10 mouse cellular contexts compared by ENCODE assay signal in the genomic region with DNA sequence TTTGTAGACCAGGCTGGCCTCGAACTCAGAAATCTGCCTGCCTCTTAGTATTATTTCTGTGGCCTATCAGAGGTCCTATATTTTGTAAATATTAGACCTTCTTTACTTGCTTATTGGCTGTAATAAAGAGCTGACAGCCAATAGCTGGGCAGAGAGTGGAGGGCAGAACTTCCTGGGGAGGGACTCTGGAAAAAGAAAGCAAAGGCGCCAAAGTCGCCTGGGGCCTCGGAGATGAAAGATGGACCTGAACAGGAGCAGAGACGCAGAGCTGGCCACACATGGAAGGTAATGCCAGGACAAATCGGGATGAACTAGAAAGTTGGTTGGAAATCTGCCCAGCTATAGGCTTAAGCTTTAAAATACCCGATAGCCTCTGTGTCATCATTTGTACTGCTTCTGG. TPM values are rescaled to one million over a fixed set of nuclear protein-coding genes. Genes with fewer than 3 reads are reported as not detected.
DNase-seq lines count a peak whose midpoint lies in the region; ATAC-seq lines count a peak whose summit lies in the region.
"Had no signal": no experiment of that assay in that cellular context is flagged by ENCODE, and none has a peak within 500 bp of the region (broad histone marks: within the 10 kb centered on the region; RNA-seq: fewer than 3 reads in every experiment).

No protein-coding gene starts in this region.

- peak overlapping the region; percentile 14; the same call in 1 of the 2 replicates for H3K4me3 ChIP-seq in heart, embryonic 13.5 days
- H3K4me3 ChIP-seq in heart, embryonic 10.5 days: no peak overlapping the region
- H3K4me3 ChIP-seq in heart, embryonic 16.5 days (ENCODE audit: low read length): peak overlapping the region; percentile 33

- no peaks in the 10 kb centered on the region for H3K36me3 ChIP-seq in heart, embryonic 13.5 days
- H3K36me3 ChIP-seq in heart, embryonic 10.5 days: no peaks in the 10 kb centered on the region
- no peaks in the 10 kb centered on the region for H3K36me3 ChIP-seq in heart, embryonic 16.5 days (ENCODE audit: control insufficient read depth, insufficient read depth)

- 0 out of 2 replicates have a peak overlapping the region, but pooled peaks have one; percentile 7 for H3K4me2 ChIP-seq in heart, embryonic 13.5 days
- H3K4me2 ChIP-seq in heart, embryonic 16.5 days (ENCODE audit: low read depth, low read length): 0 out of 2 replicates have a peak overlapping the region, but pooled peaks have one; percentile 6

- H3K9me3 ChIP-seq in heart, embryonic 13.5 days: no peaks in the 10 kb centered on the region
- H3K9me3 ChIP-seq in heart, embryonic 10.5 days: no peaks in the 10 kb centered on the region
- no peaks in the 10 kb centered on the region for H3K9me3 ChIP-seq in heart, embryonic 16.5 days (replicated peaks; ENCODE audit: control insufficient read depth, low read length)

- no peak for DNase-seq in heart, embryonic 10.5 days (ENCODE audit: low spot score)
- DNase-seq in lung, postnatal 14 days: peak; percentile 6
- DNase-seq in thymus, postnatal 0 days (ENCODE audit: low spot score): peak; percentile 55
- DNase-seq in frontal cortex, adult 2 months (ENCODE audit: extremely low spot score in 1 of 2, low spot score in 1 of 2): no peak
- DNase-seq in cerebellum, postnatal 36 days: no peak
- DNase-seq in right cerebral cortex, postnatal 10 days (ENCODE audit: low spot score in 2 of 2): no peak

- no peak overlapping the region for H3K27ac ChIP-seq in heart, embryonic 13.5 days (replicated peaks)
- H3K27ac ChIP-seq in heart, embryonic 10.5 days: no peak overlapping the region
- H3K27ac ChIP-seq in heart, embryonic 16.5 days (ENCODE audit: low read length): no peak overlapping the region

- H3K4me1 ChIP-seq in heart, embryonic 13.5 days: no peaks in the 10 kb centered on the region
- no peaks in the 10 kb centered on the region for H3K4me1 ChIP-seq in heart, embryonic 10.5 days
- no peaks in the 10 kb centered on the region for H3K4me1 ChIP-seq in heart, embryonic 16.5 days (ENCODE audit: control insufficient read depth, insufficient read depth, low read length)

- WGBS in heart, embryonic 13.5 days: 68% methylated on average over 7 of the region's 7 CpGs
- WGBS in heart, embryonic 10.5 days: 73% methylated on average over 7 of the region's 7 CpGs
- 64% methylated on average over 7 of the region's 7 CpGs for WGBS in heart, embryonic 16.5 days

- no peaks in the 10 kb centered on the region for H3K27me3 ChIP-seq in heart, embryonic 13.5 days (replicated peaks)
- H3K27me3 ChIP-seq in heart, embryonic 10.5 days (ENCODE audit: insufficient read depth, poor library complexity, severe bottlenecking): no peaks in the 10 kb centered on the region
- no peaks in the 10 kb centered on the region for H3K27me3 ChIP-seq in heart, embryonic 16.5 days (ENCODE audit: control insufficient read depth, insufficient read depth, low read length)

- no peak for ATAC-seq in heart, embryonic 13.5 days (ENCODE audit: extremely low read depth, insufficient number of reproducible peaks, low FRiP score, low TSS enrichment)
- no peak for ATAC-seq in heart, embryonic 16.5 days (replicated peaks; ENCODE audit: extremely low read depth, insufficient read depth, low FRiP score)
- ATAC-seq: forebrain, embryonic 14.5 days; Patski had no signal

- H3K9ac ChIP-seq in heart, embryonic 13.5 days: no peak overlapping the region
- H3K9ac ChIP-seq in heart, embryonic 16.5 days (ENCODE audit: low read length): no peak overlapping the region

RNA-seq across cellular contexts. Expression of a gene that starts 32.2 kb away (rescaled TPM):
- 0.98 TPM in 2 replicates for polyA plus RNA-seq in heart, embryonic 13.5 days (2015; fragmentation: Nextera tagmentation; extraction: Ambion mirVana)
- 0.49 and 0.99 TPM in 2 replicates for polyA plus RNA-seq in heart, embryonic 10.5 days (2016; fragmentation: Nextera tagmentation; extraction: Ambion mirVana)
- polyA plus RNA-seq in heart, embryonic 16.5 days (2015; fragmentation: Nextera tagmentation; extraction: Ambion mirVana): 1.0 and 2.2 TPM in 2 replicates
- polyA plus RNA-seq in thymus, postnatal 0 days (2015; fragmentation: Nextera tagmentation; extraction: Ambion mirVana): 6.1 and 7.3 TPM in 2 replicates
- 0.57 and 0.60 TPM in 2 replicates for polyA plus RNA-seq in frontal cortex, adult 2 months (2012; rRNA removed)
- polyA plus RNA-seq: Patski had no signal

RNA-seq across cellular contexts. Expression of a gene that starts 48.4 kb away (rescaled TPM):
- not detected in 2 replicates for polyA plus RNA-seq in heart, embryonic 13.5 days (2015; fragmentation: Nextera tagmentation; extraction: Ambion mirVana)
- not detected in 2 replicates for polyA plus RNA-seq in heart, embryonic 10.5 days (2016; fragmentation: Nextera tagmentation; extraction: Ambion mirVana)
- 0.05 and 0.20 TPM in 2 replicates for polyA plus RNA-seq in heart, embryonic 16.5 days (2015; fragmentation: Nextera tagmentation; extraction: Ambion mirVana)
- polyA plus RNA-seq in thymus, postnatal 0 days (2015; fragmentation: Nextera tagmentation; extraction: Ambion mirVana): 0.09 and 0.51 TPM in 2 replicates
- 0.04 and 0.08 TPM in 2 replicates for polyA plus RNA-seq in frontal cortex, adult 2 months (2012; rRNA removed)
- polyA plus RNA-seq: forebrain, embryonic 14.5 days had no signal

Comparison
In these comparisons a context has a peak if more than half of its experiments do, and no peak if none do; other contexts are left out.
1. DNase-seq: peak in lung, postnatal 14 days (single experiment) and thymus, postnatal 0 days (single experiment); none in heart, embryonic 10.5 days (single experiment), frontal cortex, adult 2 months (0 of 2), cerebellum, postnatal 36 days (0 of 2) and right cerebral cortex, postnatal 10 days (0 of 2).